Comparison of ENCODE assay signal across 8 mouse cellular contexts in the genomic region with DNA sequence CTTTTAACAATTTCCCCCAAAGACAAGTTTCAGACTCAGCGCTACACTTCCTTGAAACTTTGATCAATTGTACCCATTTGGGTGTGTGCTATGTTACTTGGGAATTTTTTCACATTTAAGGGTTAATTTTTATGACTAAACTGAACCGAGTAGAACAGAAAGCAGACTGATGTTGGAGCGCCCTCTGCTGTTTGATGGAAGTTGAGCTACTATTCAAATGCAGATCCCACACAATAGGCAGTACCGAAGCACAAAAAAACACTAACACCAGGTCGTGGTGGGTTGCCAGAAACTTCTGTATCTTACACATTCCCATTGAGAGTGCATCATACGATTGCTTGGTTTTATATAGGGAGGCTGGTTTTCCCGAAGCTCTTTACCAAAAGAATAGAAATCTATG.
DNase-seq lines count a peak whose midpoint lies in the region; ATAC-seq and TF ChIP-seq lines count a peak whose summit lies in the region.

No protein-coding gene starts in this region.

- no peak for TF ChIP-seq POLR2A in brain, embryonic 14.5 days (IDR thresholded peaks at IDR 0.05; ENCODE audit: borderline replicate concordance, extremely low read depth, insufficient read depth, insufficient read length, poor library complexity, severe bottlenecking)

- peak overlapping the region; percentile 19; the same call in 1 of the 2 replicates for H3K4me2 ChIP-seq in forebrain, embryonic 12.5 days
- no peak overlapping the region for H3K4me2 ChIP-seq in hindbrain, embryonic 15.5 days

- no peak overlapping the region for H3K9ac ChIP-seq in forebrain, embryonic 12.5 days
- no peak overlapping the region for H3K9ac ChIP-seq in hindbrain, embryonic 15.5 days

- no peaks in the 10 kb centered on the region for H3K27me3 ChIP-seq in forebrain, embryonic 12.5 days
- no peaks in the 10 kb centered on the region for H3K27me3 ChIP-seq in hindbrain, embryonic 15.5 days

- TF ChIP-seq CTCF in brain, embryonic 14.5 days (IDR thresholded peaks at IDR 0.05; ENCODE audit: borderline replicate concordance, extremely low read depth, insufficient read depth, insufficient read length) = peak; percentile 65; the same call in 1 of the 2 replicates

- ATAC-seq in cerebellum, adult (ENCODE audit: insufficient number of reproducible peaks, low FRiP score, low TSS enrichment) = peak; percentile 64; the same call in 1 of the 2 replicates
- ATAC-seq in forebrain, embryonic 12.5 days (ENCODE audit: low FRiP score) = peak; percentile 81
- peak; percentile 73 for ATAC-seq in hindbrain, embryonic 15.5 days (ENCODE audit: low FRiP score, low read depth)

- no peak overlapping the region for H3K27ac ChIP-seq in forebrain, embryonic 12.5 days
- H3K27ac ChIP-seq in hindbrain, embryonic 15.5 days (replicated peaks) = no peak overlapping the region

- H3K4me3 ChIP-seq in forebrain, embryonic 12.5 days (replicated peaks) = no peak overlapping the region
- no peak overlapping the region for H3K4me3 ChIP-seq in hindbrain, embryonic 15.5 days

- 8% methylated on average over 7 of the region's 7 CpGs for WGBS in forebrain, embryonic 12.5 days
- 9% methylated on average over 7 of the region's 7 CpGs for WGBS in hindbrain, embryonic 15.5 days

- DNase-seq in cerebellum, adult 11-12 months = no peak
- DNase-seq in brain, embryonic 14.5 days (ENCODE audit: low read depth) = peak; percentile 93
- peak; percentile 51 for DNase-seq in left cerebral cortex, adult 11 months (ENCODE audit: low spot score)
- peak; percentile 88 for DNase-seq in mesoderm, embryonic 11.5 days (ENCODE audit: low read depth, low spot score)
- DNase-seq in skeletal muscle tissue, adult 2 months (ENCODE audit: low read depth, low spot score) = peak; percentile 3

- no peaks in the 10 kb centered on the region for H3K4me1 ChIP-seq in forebrain, embryonic 12.5 days
- no peaks in the 10 kb centered on the region for H3K4me1 ChIP-seq in hindbrain, embryonic 15.5 days (replicated peaks)

- no peaks in the 10 kb centered on the region for H3K36me3 ChIP-seq in forebrain, embryonic 12.5 days (replicated peaks)
- no peaks in the 10 kb centered on the region for H3K36me3 ChIP-seq in hindbrain, embryonic 15.5 days

- no peaks in the 10 kb centered on the region for H3K9me3 ChIP-seq in forebrain, embryonic 12.5 days
- H3K9me3 ChIP-seq in hindbrain, embryonic 15.5 days = no peaks in the 10 kb centered on the region
